Mouse (Mus musculus) hindbrain, postnatal 0 days (tissue): Measurements from ENCODE around the gene Lap3. TPM values are rescaled to one million over a fixed set of nuclear protein-coding genes. Genes with fewer than 3 reads are reported as not detected.
A peak's percentile ranks its signal among the peaks of the same experiment; 100 is the strongest.

Source experiments
- ATAC-seq: fragments of 200-750 bp; cut with Nextera tagmentation; 2 replicates; pipeline ENCODE4 v1.8.0; 2017; ENCODE audit warnings: mild to moderate bottlenecking, moderate TSS enrichment, moderate library complexity
- DNase-seq: peaks from one replicate; pipeline ENCODE4 v3.0.0-alpha.2; 2015; ENCODE audit warnings: low spot score
- H3K27ac ChIP-seq: fragments of 300-500 bp; sonication (generic); 2 replicates; pipeline ENCODE4 v1.5.1; 2014; ENCODE audit warnings: mild to moderate bottlenecking
- H3K27me3 ChIP-seq: fragments of 300-500 bp; sonication (generic); 2 replicates; pipeline ENCODE4 v1.6.1; 2014; ENCODE audit warnings: low read length, mixed read lengths; ENCODE audit not compliant: insufficient read depth
- H3K36me3 ChIP-seq: fragments of 300-500 bp; sonication (generic); 2 replicates; pipeline ENCODE4 v1.6.1; 2014; ENCODE audit warnings: low read length, mixed read lengths; ENCODE audit not compliant: insufficient read depth
- H3K4me1 ChIP-seq: fragments of 300-500 bp; sonication (generic); 2 replicates; pipeline ENCODE4 v1.6.1; 2014; ENCODE audit warnings: antibody characterized with exemption, low read length, mixed read lengths; ENCODE audit not compliant: insufficient read depth
- H3K4me2 ChIP-seq: fragments of 300-500 bp; sonication (generic); 2 replicates; pipeline ENCODE4 v1.6.1; 2014; ENCODE audit warnings: low read depth, mild to moderate bottlenecking, low read length, moderate library complexity, mixed read lengths
- H3K4me3 ChIP-seq: fragments of 300-500 bp; sonication (generic); 2 replicates; pipeline ENCODE4 v1.5.1; 2014; ENCODE audit warnings: low read length
- H3K9ac ChIP-seq: fragments of 300-500 bp; sonication (generic); replicated peaks from 2 replicates; pipeline ENCODE4 v1.6.1; 2014; ENCODE audit warnings: mild to moderate bottlenecking, low read length, moderate library complexity, mixed read lengths
- H3K9me3 ChIP-seq: fragments of 300-500 bp; sonication (generic); 2 replicates; pipeline ENCODE4 v1.6.1; 2016; ENCODE audit warnings: low read length, mixed read lengths
- CTCF ChIP-seq: IDR thresholded peaks from 2 replicates; pipeline ENCODE4 v1.5.1; 2016; ENCODE audit warnings: antibody characterized with exemption, control low read depth, low read depth
- WGBS: fragments of 180-500 bp; shearing (Covaris S2); extraction: QIAGEN DNeasy Blood & Tissue Kit; methylation state at CpG from one replicate; pipeline ENCODE4 v1.1.7; 2014; 5-methylcytosine and 5-hydroxymethylcytosine counted together
- polyA plus RNA-seq: library from polyadenylated mRNA; unstranded; fragments of >200 nt; fragmentation: Nextera tagmentation; extraction: Ambion mirVana; gene quantifications from 2 replicates; pipeline ENCODE4 v1.2.1, GENCODE M21; 2015
- total RNA-seq: library from RNA; depleted of rRNA; stranded (reverse); fragments of >200 nt; gene quantifications from 2 replicates; pipeline ENCODE4 v1.2.3, GENCODE M21; 2014

Lap3 gene
- total and polyA plus RNA-seq, 2 experiments from 2014 or later: 21.9 to 36.2 TPM

- no peak for TF ChIP-seq CTCF
- no peak within 1 kb of the TSS for H3K27ac ChIP-seq
- DNase-seq: no peak
- no peak within 1 kb of the TSS for H3K4me3 ChIP-seq
- no peak for ATAC-seq
- H3K9me3 ChIP-seq: no peaks in the 10 kb centered on the region
- H3K27me3 ChIP-seq: no peaks in the 10 kb centered on the region
- no peak within 1 kb of the TSS for H3K4me2 ChIP-seq
- no peaks in the 10 kb centered on the region for H3K36me3 ChIP-seq
- H3K9ac ChIP-seq: no peak within 1 kb of the TSS
- 70% methylated on average over 6 of the region's 6 CpGs for WGBS
- peaks cover 10% of the 10 kb centered on the region for H3K4me1 ChIP-seq
These were observed 39.7 kb upstream of the Lap3 start, which contains the start of gene Clrn2 for GRCm38 (mm10) chr5:45453451-45453850. Gene Clrn2 (plus strand): TSS chr5:45453751.

DNA sequence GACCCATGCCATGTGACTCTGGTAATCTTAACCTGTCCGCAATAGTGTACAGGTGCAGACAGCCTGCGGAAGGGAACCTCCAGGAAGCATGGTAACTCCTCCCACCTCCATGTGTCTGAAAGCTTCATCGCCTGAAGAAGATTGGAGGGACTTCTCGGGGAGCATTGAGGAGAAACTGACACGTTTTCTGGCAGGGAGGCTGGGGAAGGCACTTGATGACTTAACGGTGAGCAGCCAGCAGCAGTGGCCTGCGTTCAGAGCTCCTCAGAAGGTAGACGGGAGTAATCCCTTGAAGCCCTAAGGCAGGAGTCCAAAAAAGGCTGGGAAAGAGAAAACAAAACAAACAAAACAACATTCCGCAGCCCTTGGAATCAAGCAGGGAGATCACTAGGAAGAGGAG is 38.7 kb upstream of the Lap3 start:
- Histone ChIP-seq H3K9me3 (no peaks in the 10 kb centered on the region), H3K27me3 (no peaks in the 10 kb centered on the region), H3K9ac (no peak overlapping the region), H3K4me1 (0 out of 2 replicates have a peak, but pooled peaks cover under 1% of the 10 kb centered on the region), H3K4me2 (no peak overlapping the region), H3K4me3 (no peak overlapping the region), H3K27ac (no peak overlapping the region), H3K36me3 (no peaks in the 10 kb centered on the region)
- ATAC-seq: no peak
- WGBS: 45% methylated on average over 9 of the region's 9 CpGs
- no peak for DNase-seq
- no peak for TF ChIP-seq CTCF

GRCm38 (mm10) chr5:45472880-45473450 is 20.2 kb upstream of the Lap3 start:
- H3K27me3 ChIP-seq: no peaks in the 10 kb centered on the region
- H3K36me3 ChIP-seq: no peaks in the 10 kb centered on the region
- no peak overlapping the region for H3K27ac ChIP-seq
- H3K4me3 ChIP-seq: no peak overlapping the region
- TF ChIP-seq CTCF: no peak
- WGBS: 47% methylated on average over 7 of the region's 7 CpGs
- ATAC-seq (no peak), DNase-seq (no peak)
- H3K4me2 ChIP-seq: no peak overlapping the region
- H3K9me3 ChIP-seq: no peaks in the 10 kb centered on the region
- no peak overlapping the region for H3K9ac ChIP-seq
- H3K4me1 ChIP-seq: no peaks in the 10 kb centered on the region

- WGBS: 61% methylated on average over 1 of the region's 1 CpGs
- H3K4me1 ChIP-seq: no peaks in the 10 kb centered on the region
- no peak overlapping the region for H3K4me3 ChIP-seq
- TF ChIP-seq CTCF: no peak
- no peaks in the 10 kb centered on the region for H3K36me3 ChIP-seq
- no peak overlapping the region for H3K4me2 ChIP-seq
- H3K9ac ChIP-seq: no peak overlapping the region
- ATAC-seq (no peak), DNase-seq (no peak)
- H3K27ac ChIP-seq: no peak overlapping the region
- H3K27me3 ChIP-seq: no peaks in the 10 kb centered on the region
- H3K9me3 ChIP-seq: no peaks in the 10 kb centered on the region
These were observed 19.7 kb upstream of the Lap3 start for GRCm38 (mm10) chr5:45473521-45473920.

DNA sequence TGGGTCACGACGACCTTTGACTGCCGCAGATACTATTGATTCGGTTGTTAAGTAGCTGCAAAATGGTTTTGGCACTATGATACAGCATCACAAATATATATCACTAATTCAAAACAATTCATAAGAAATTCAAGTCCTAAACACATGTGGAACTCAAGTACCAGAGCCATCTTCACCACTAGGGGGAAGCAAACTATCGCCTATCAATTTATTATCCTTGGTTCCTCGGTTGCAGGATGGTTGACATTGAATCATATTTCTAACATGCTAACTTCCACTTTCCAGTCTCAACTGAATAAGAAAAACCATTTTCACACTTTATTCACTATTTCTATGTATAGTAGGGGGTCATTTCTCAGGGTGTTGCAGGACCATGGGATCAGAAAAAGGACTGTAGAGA is 19.0 kb upstream of the Lap3 start:
- H3K4me2 ChIP-seq: no peak overlapping the region
- peak; percentile 62; the same call in 1 of the 2 replicates for ATAC-seq
- no peak overlapping the region for H3K9ac ChIP-seq
- 27% methylated on average over 6 of the region's 6 CpGs for WGBS
- no peaks in the 10 kb centered on the region for H3K4me1 ChIP-seq
- H3K4me3 ChIP-seq: no peak overlapping the region
- H3K36me3 ChIP-seq: no peaks in the 10 kb centered on the region
- peak; percentile 88 for TF ChIP-seq CTCF
- no peaks in the 10 kb centered on the region for H3K9me3 ChIP-seq
- DNase-seq: peak; percentile 91
- H3K27me3 ChIP-seq: no peaks in the 10 kb centered on the region
- H3K27ac ChIP-seq: no peak overlapping the region

GRCm38 (mm10) chr5:45474758-45475157 is 18.4 kb upstream of the Lap3 start:
- ATAC-seq: no peak
- no peak for TF ChIP-seq CTCF
- WGBS: 75% methylated on average over 3 of the region's 4 CpGs

GRCm38 (mm10) chr5:45475771-45476170 is 17.4 kb upstream of the Lap3 start:
- H3K4me1 ChIP-seq: no peaks in the 10 kb centered on the region
- no peaks in the 10 kb centered on the region for H3K9me3 ChIP-seq
- DNase-seq (no peak), ATAC-seq (no peak)
- no peak for TF ChIP-seq CTCF
- no peak overlapping the region for H3K27ac ChIP-seq
- WGBS: 86% methylated on average over 5 of the region's 5 CpGs
- H3K36me3 ChIP-seq: no peaks in the 10 kb centered on the region
- H3K4me2 ChIP-seq: no peak overlapping the region
- H3K4me3 ChIP-seq: no peak overlapping the region
- no peak overlapping the region for H3K9ac ChIP-seq
- no peaks in the 10 kb centered on the region for H3K27me3 ChIP-seq

More at GRCm38 (mm10) chr5:45474758-45475157, 18.4 kb upstream of the Lap3 start:
- H3K36me3 ChIP-seq: no peaks in the 10 kb centered on the region
- DNase-seq: no peak
- no peaks in the 10 kb centered on the region for H3K27me3 ChIP-seq
- H3K4me3 ChIP-seq: no peak overlapping the region
- H3K4me2 ChIP-seq: no peak overlapping the region
- no peak overlapping the region for H3K9ac ChIP-seq
- H3K9me3 ChIP-seq: no peaks in the 10 kb centered on the region
- H3K4me1 ChIP-seq: no peaks in the 10 kb centered on the region
- H3K27ac ChIP-seq: no peak overlapping the region
